Mouse (Mus musculus) limb, embryonic 14.5 days (tissue): ENCODE measurements around the gene Frmd6. TPM values are rescaled to one million over a fixed set of nuclear protein-coding genes. Genes with fewer than 3 reads are reported as not detected.

Experiments
- ATAC-seq: fragments of 200-750 bp; cut with Nextera tagmentation; 2 replicates; pipeline ENCODE4 v1.8.0; 2017; ENCODE audit warnings: low read depth, moderate number of reproducible peaks, moderate TSS enrichment; ENCODE audit not compliant: low FRiP score
- DNase-seq: peaks from one replicate; pipeline ENCODE4 v3.0.0-alpha.2; 2015; ENCODE audit warnings: low spot score
- H3K27ac ChIP-seq: fragments of 300-500 bp; sonication (generic); replicated peaks from 2 replicates; pipeline ENCODE4 v1.5.1; 2014; ENCODE audit warnings: low read depth, mild to moderate bottlenecking, low read length, moderate library complexity, mixed read lengths
- H3K27me3 ChIP-seq: fragments of 300-500 bp; sonication (generic); 2 replicates; pipeline ENCODE4 v1.6.1; 2014; ENCODE audit warnings: low read length, mixed read lengths; ENCODE audit not compliant: control insufficient read depth, insufficient read depth
- H3K36me3 ChIP-seq: fragments of 300-500 bp; sonication (generic); 2 replicates; pipeline ENCODE4 v1.6.1; 2014; ENCODE audit warnings: mild to moderate bottlenecking, low read length, moderate library complexity, mixed read lengths; ENCODE audit not compliant: control insufficient read depth, insufficient read depth
- H3K4me1 ChIP-seq: fragments of 300-500 bp; sonication (generic); 2 replicates; pipeline ENCODE4 v1.6.1; 2014; ENCODE audit warnings: antibody characterized with exemption, low read length, mixed read lengths; ENCODE audit not compliant: control insufficient read depth, insufficient read depth
- H3K4me2 ChIP-seq: fragments of 300-500 bp; sonication (generic); replicated peaks from 2 replicates; pipeline ENCODE4 v1.6.1; 2014; ENCODE audit warnings: low read depth, mild to moderate bottlenecking, low read length, moderate library complexity; ENCODE audit not compliant: severe bottlenecking
- H3K4me3 ChIP-seq: fragments of 300-500 bp; sonication (generic); replicated peaks from 2 replicates; pipeline ENCODE4 v1.5.1; 2014; ENCODE audit warnings: low read length
- H3K9ac ChIP-seq: fragments of 300-500 bp; sonication (generic); 2 replicates; pipeline ENCODE4 v1.6.1; 2014; ENCODE audit warnings: mild to moderate bottlenecking, low read depth, low read length, moderate library complexity; ENCODE audit not compliant: severe bottlenecking
- H3K9me3 ChIP-seq: fragments of 300-500 bp; sonication (generic); 2 replicates; pipeline ENCODE4 v1.6.1; 2016; ENCODE audit warnings: low read length; ENCODE audit not compliant: control insufficient read depth
- POLR2A ChIP-seq: fragments of 200-500 bp; IDR thresholded peaks from 2 replicates; pipeline ENCODE4 v1.8.0; 2012; ENCODE audit warnings: inconsistent platforms, mild to moderate bottlenecking, moderate library complexity, borderline replicate concordance; ENCODE audit not compliant: insufficient read depth, insufficient read length; ENCODE audit errors: extremely low read depth
- WGBS: fragments of 180-500 bp; shearing (Covaris S2); extraction: QIAGEN DNeasy Blood & Tissue Kit; methylation state at CpG from one replicate; pipeline ENCODE4 v1.1.7; 2014; 5-methylcytosine and 5-hydroxymethylcytosine counted together
- polyA plus RNA-seq, 2 experiments: library from polyadenylated mRNA; depleted of rRNA in 1 of 2; stranded (reverse) in 1 of 2; unstranded in 1 of 2; fragments of >200 nt; fragmentation: Nextera tagmentation in 1 of 2; extraction: Ambion mirVana in 1 of 2; gene quantifications; 2 replicates each; pipeline versions ENCODE4 v1.2.1 to v1.2.3; 2012 to 2014

Gene Frmd6
- polyA plus RNA-seq, 2 experiments: 48.6 to 64.9 TPM

DNA sequence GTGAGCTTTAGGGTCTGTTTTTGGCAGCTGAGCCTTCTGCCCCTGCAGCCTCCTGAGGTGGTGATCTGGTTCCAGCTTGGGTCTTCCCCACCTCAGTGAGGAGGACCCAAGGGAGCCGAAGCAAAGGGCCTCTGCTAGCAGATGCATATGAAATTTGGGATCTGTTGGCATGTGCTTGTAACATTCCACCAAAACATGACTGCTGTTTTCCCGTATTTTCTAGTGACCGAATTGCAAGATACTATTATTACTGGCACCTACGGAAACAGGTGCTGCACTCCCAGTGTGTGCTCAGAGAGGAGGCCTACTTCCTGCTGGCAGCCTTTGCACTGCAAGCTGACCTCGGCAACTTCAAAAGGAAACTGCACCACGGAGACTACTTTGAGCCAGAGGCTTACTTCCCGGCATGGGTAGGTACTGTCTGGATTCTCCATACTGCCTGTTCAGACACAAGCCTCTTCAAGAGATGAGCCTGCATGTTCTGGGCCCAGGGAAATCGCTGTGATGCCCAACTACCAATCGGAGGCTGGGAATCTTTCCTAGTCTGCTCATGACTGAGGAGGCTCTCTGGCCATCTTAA lies 55.2 kb downstream of the Frmd6 start:
- H3K4me1 ChIP-seq: no peaks in the 10 kb centered on the region
- no peak overlapping the region for H3K27ac ChIP-seq
- peaks cover 69% of the 10 kb centered on the region for H3K36me3 ChIP-seq
- DNase-seq: no peak
- no peak for ATAC-seq
- H3K9ac ChIP-seq: no peak overlapping the region
- H3K4me2 ChIP-seq: no peak overlapping the region
- TF ChIP-seq POLR2A: no peak
- 66% methylated on average over 9 of the region's 9 CpGs for WGBS
- H3K4me3 ChIP-seq: no peak overlapping the region
- no peaks in the 10 kb centered on the region for H3K27me3 ChIP-seq
- H3K9me3 ChIP-seq: no peaks in the 10 kb centered on the region

GRCm38 (mm10) chr12:70881340-70881739 lies 56.0 kb downstream of the Frmd6 start:
- Histone ChIP-seq H3K27ac (no peak overlapping the region), H3K9me3 (no peaks in the 10 kb centered on the region), H3K36me3 (peaks cover 74% of the 10 kb centered on the region), H3K9ac (no peak overlapping the region), H3K4me2 (no peak overlapping the region), H3K4me1 (no peaks in the 10 kb centered on the region), H3K27me3 (no peaks in the 10 kb centered on the region), H3K4me3 (no peak overlapping the region)
- WGBS: 83% methylated on average over 12 of the region's 12 CpGs
- no peak for TF ChIP-seq POLR2A
- DNase-seq (no peak), ATAC-seq (no peak)

GRCm38 (mm10) chr12:70881854-70882253 lies 56.5 kb downstream of the Frmd6 start:
- DNase-seq: no peak

GRCm38 (mm10) chr12:70883141-70883540 lies 57.8 kb downstream of the Frmd6 start:
- H3K27ac ChIP-seq: no peak overlapping the region
- WGBS: 91% methylated on average over 14 of the region's 14 CpGs
- H3K9me3 ChIP-seq: no peaks in the 10 kb centered on the region
- DNase-seq (no peak), ATAC-seq (no peak)
- no peak overlapping the region for H3K4me3 ChIP-seq
- no peak overlapping the region for H3K9ac ChIP-seq
- H3K36me3 ChIP-seq: peaks cover 82% of the 10 kb centered on the region
- H3K27me3 ChIP-seq: no peaks in the 10 kb centered on the region
- H3K4me2 ChIP-seq: no peak overlapping the region
- H3K4me1 ChIP-seq: no peaks in the 10 kb centered on the region
- TF ChIP-seq POLR2A: no peak

More at GRCm38 (mm10) chr12:70881854-70882253, 56.5 kb downstream of the Frmd6 start:
- H3K4me1 ChIP-seq: no peaks in the 10 kb centered on the region
- TF ChIP-seq POLR2A: no peak
- H3K27ac ChIP-seq: no peak overlapping the region
- no peak overlapping the region for H3K4me2 ChIP-seq
- no peak overlapping the region for H3K4me3 ChIP-seq
- peaks cover 74% of the 10 kb centered on the region for H3K36me3 ChIP-seq
- H3K27me3 ChIP-seq: no peaks in the 10 kb centered on the region
- WGBS: 90% methylated on average over 4 of the region's 4 CpGs
- no peak for ATAC-seq
- no peak overlapping the region for H3K9ac ChIP-seq
- H3K9me3 ChIP-seq: no peaks in the 10 kb centered on the region

GRCm38 (mm10) chr12:70884113-70884512 lies 58.8 kb downstream of the Frmd6 start:
- Histone ChIP-seq H3K4me3 (no peak overlapping the region), H3K9me3 (no peaks in the 10 kb centered on the region), H3K27me3 (no peaks in the 10 kb centered on the region), H3K36me3 (peaks cover 83% of the 10 kb centered on the region), H3K9ac (no peak overlapping the region), H3K4me1 (no peaks in the 10 kb centered on the region), H3K4me2 (no peak overlapping the region), H3K27ac (no peak overlapping the region)
- 86% methylated on average over 7 of the region's 7 CpGs for WGBS
- DNase-seq (no peak), ATAC-seq (no peak)
- TF ChIP-seq POLR2A: no peak
